Mouse (Mus musculus): ENCODE data around the gene Uri1.

DNA sequence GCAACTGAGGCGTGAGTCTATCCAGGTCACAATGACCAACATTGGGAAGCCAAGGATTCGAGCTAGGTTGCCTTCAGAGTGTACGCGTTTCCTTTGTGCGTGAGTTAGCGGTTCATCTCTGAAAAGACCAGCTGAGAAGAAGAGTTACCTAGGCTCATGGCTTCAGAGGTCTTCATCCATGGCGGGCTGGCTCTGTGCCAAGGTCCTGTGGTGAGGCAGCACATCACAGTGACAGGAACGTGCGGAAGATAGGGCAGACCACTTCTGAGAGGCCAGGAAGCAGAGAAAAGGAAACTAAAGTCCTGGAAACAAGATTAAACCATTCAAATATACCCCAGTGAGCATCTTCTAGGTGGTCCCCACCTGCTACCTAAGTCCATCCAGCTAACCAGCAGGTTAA lies 30.9 kb upstream of the Uri1 start:
- TF ChIP-seq EP300 (IDR thresholded peaks at IDR 0.05; ENCODE audit: insufficient read depth, low read depth, low read length): no peak
- TF ChIP-seq CTCF (IDR thresholded peaks at IDR 0.05): no peak
- TF ChIP-seq POLR2A (IDR thresholded peaks at IDR 0.05; ENCODE audit: insufficient read depth, low read depth, low read length): no peak
